Mouse (Mus musculus): ENCODE results near the gene Ap4e1. TPM values are rescaled to one million over a fixed set of nuclear protein-coding genes. Genes with fewer than 3 reads are reported as not detected.
"Not testable (repeated sequence)": the region's sequence is repeated elsewhere in the genome, so short reads cannot be mapped to it uniquely, and the experiment has no call there.

The Ap4e1 gene
- polyA plus RNA-seq, 1 experiment from 2014 or later, result 13.8 TPM

DNA sequence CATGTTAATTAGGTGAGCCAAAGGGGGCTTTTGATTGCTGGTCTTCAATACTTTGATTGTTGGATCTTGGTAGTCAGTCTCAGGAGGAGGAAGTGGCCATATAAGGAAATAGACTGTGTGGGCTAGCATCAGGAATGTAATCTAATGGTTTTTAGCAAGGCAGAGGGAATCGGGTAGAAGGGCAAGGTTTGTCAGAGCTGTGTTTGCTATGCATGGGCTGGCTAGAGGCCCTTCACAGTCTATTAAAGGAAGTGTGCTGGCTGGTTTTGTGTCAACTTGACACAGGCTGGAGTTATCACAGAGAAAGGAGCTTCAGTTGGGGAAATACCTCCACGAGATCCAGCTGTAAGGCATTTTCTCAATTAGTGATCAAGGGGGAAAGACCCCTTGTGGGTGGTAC lies 70.5 kb downstream of the Ap4e1 start:
- not testable (repeated sequence) for H3K27me3 ChIP-seq, H3K4me2 ChIP-seq
- 57% methylated on average over 2 of the region's 2 CpGs for WGBS

DNA sequence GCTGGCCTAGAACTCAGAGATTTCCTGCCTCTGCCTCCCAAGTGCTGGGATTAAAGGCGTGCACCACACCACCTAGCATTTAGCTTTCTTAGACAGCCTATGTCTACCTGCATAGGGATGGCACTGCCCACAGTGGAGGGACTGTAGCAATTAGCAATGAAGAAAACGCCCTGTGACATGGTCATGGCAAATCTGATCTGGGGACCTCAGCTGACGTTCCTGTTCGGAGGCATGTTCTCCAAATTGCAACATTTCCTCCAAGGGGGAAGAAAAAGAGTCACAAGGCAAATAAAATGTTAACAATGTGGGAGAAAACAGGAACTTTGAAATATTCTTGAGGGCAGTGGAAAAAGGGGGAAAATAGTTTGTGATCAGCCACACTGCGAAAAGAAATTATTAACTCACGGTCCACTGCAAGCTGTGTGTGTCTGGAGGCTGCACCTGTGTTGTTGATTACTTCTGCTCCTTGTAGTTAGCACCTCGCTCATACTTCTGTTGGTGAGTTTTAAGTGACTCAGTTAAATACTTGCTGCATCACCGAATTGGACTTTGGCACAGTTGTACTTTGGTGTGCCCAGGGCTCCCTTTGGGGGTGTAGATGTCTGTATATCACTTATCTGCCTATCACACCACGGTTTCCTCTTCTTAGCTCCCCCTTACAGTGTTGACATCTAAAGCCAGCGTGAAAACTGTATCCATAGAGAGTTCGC lies 71.5 kb downstream of the Ap4e1 start:
- 93% methylated on average over 11 of the region's 11 CpGs for WGBS
- Histone ChIP-seq H3K9me3 (no peaks in the 10 kb centered on the region), H3K27ac (no peak overlapping the region), H3K27me3 (no peaks in the 10 kb centered on the region), H3K9ac (replicated peaks) (no peak overlapping the region), H3K36me3 (peaks cover 6% of the 10 kb centered on the region; the same call in 1 of the 2 replicates), H3K4me1 (replicated peaks) (no peaks in the 10 kb centered on the region), H3K4me2 (no peak overlapping the region), H3K4me3 (replicated peaks) (no peak overlapping the region)
- ATAC-seq (ENCODE audit: insufficient number of reproducible peaks, insufficient read depth, low FRiP score, low TSS enrichment, low read depth), result no peak

More for the DNA sequence above, 70.5 kb downstream of the Ap4e1 start:
- H3K4me3 ChIP-seq (replicated peaks); ATAC-seq (ENCODE audit: insufficient number of reproducible peaks, insufficient read depth, low FRiP score, low TSS enrichment, low read depth); H3K9ac ChIP-seq (replicated peaks); H3K4me1 ChIP-seq (replicated peaks); H3K27ac ChIP-seq; H3K36me3 ChIP-seq; H3K9me3 ChIP-seq: not testable (repeated sequence)

DNA sequence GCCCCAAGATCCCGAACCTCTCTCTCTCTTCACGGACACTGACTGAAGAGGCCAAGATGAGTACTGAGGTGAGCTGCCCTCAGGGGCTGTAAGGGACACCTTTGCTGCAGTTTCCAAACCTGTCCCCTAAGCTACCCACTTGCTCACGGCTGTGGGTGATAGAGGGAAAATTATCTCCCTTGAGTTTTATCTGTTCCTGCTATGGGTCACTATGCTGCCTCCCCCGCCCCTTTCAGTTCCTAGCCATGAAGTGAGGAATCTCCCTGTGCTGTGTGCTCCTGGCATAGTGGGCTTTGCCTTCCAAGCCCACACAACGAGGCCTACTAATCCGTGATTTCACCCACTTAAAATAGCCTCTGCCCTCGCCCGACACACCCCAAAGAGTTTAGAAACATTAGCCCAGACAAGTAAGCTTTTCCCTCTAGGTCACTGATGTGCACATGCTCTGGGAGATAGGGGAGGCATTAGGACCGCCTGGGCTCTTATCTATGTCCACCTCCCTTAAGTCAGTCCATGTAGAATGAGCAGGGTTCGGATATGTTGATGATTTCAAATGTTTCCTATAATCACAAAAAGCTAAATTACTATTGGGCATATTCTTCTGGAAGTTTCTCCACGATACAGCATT lies 72.2 kb downstream of the Ap4e1 start:
- Histone ChIP-seq H3K27ac (no peak overlapping the region), H3K4me2 (no peak overlapping the region), H3K27me3 (no peaks in the 10 kb centered on the region), H3K4me3 (replicated peaks) (no peak overlapping the region), H3K4me1 (replicated peaks) (no peaks in the 10 kb centered on the region), H3K36me3 (peaks cover 6% of the 10 kb centered on the region; the same call in 1 of the 2 replicates), H3K9ac (replicated peaks) (no peak overlapping the region), H3K9me3 (no peaks in the 10 kb centered on the region)
- 91% methylated on average over 11 of the region's 11 CpGs for WGBS
- ATAC-seq (ENCODE audit: insufficient number of reproducible peaks, insufficient read depth, low FRiP score, low TSS enrichment, low read depth), result no peak

DNA sequence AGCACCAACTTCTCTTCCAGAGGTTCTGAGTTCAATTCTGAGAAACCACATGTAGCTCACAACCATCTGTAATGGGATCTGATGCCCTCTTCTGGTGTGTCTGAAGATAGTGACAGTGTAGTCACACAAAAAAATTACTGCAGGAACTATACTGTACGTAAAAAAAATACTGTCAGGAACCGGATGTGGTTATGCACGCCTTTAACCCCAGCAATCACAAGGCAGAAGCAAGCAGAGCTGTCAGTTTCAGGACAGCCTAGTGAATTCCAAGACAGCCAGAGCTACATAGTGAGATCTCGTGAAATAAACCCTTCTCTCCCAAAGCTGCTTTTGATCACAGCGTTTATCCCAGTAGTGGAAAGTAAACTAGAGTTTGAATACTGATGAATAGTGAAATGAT lies 77.7 kb downstream of the Ap4e1 start:
- H3K4me2 ChIP-seq, result no peak overlapping the region

DNA sequence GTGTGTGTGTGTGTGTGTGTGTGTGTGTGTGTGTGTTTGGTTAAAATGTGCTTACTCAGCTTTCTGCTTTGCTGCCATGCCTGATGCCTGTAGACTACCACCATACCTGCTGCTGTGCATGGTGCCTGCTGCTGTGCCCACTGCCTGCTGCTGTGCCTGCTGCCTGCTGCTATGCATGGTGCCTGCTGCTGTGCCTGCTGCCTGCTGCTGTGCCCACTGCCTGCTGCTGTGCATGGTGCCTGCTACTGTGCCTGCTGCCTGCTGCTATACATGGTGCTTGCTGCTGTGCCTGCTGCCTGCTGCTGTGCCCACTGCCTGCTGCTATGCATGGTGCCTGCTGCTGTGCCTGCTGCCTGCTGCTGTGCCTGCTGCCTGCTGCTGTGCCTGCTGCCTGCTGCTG lies 81.6 kb downstream of the Ap4e1 start:
- not testable (repeated sequence) for H3K36me3 ChIP-seq; ATAC-seq (ENCODE audit: insufficient number of reproducible peaks, insufficient read depth, low FRiP score, low TSS enrichment, low read depth); H3K27me3 ChIP-seq; H3K27ac ChIP-seq; H3K4me2 ChIP-seq; H3K9ac ChIP-seq (replicated peaks); H3K4me1 ChIP-seq (replicated peaks); H3K9me3 ChIP-seq; H3K4me3 ChIP-seq (replicated peaks)

More for the DNA sequence above, 77.7 kb downstream of the Ap4e1 start:
- no peak overlapping the region for H3K9ac ChIP-seq (replicated peaks)
- ATAC-seq (ENCODE audit: insufficient number of reproducible peaks, insufficient read depth, low FRiP score, low TSS enrichment, low read depth), result no peak
- no peaks in the 10 kb centered on the region for H3K27me3 ChIP-seq
- no peaks in the 10 kb centered on the region for H3K9me3 ChIP-seq
- H3K4me3 ChIP-seq (replicated peaks), result no peak overlapping the region
- H3K36me3 ChIP-seq, result peaks cover 7% of the 10 kb centered on the region
- no peak overlapping the region for H3K27ac ChIP-seq
- WGBS, result 93% methylated on average over 5 of the region's 5 CpGs
- no peaks in the 10 kb centered on the region for H3K4me1 ChIP-seq (replicated peaks)

DNA sequence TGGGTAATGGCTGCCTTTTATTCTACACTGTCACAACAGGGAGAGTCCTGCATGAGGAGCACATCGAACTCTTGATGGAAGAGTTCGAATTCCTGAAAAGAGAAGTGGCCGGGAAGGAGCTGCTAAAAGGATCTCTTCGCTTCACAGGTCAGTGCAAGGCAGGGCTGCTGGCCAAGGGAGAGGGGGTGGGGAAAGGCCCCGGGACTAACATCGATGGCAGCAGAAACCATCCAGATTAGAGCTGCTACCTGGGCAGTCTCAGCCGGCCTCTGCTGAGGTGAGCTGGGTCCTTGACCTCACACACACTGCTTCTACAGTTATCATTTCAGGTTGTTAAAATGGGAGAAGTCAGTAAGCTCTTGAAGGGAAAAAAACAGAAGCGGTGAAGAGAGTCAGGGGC lies 83.5 kb downstream of the Ap4e1 start:
- 73% methylated on average over 8 of the region's 8 CpGs for WGBS
- H3K4me1 ChIP-seq (replicated peaks), result no peaks in the 10 kb centered on the region

DNA sequence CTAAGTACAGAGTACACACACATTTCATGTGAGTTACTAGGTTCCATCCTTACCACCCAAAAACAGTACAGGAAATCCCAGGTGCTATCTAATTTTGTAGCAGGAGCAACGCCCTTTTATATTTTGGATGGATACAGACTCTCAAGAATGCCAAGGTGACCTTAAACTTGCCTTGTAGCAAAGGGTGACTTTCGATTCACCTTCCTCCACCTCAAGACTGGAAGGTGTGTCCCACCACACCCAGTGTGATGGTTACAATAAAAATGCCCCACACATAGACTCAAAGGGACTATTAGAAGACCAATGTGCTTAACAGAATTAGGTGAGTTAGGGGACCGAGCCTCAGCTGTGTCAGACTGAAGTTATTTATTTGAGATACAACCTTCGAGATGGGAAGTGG lies 100.5 kb downstream of the Ap4e1 start:
- Histone ChIP-seq H3K4me1 (replicated peaks) (no peaks in the 10 kb centered on the region), H3K27ac (no peak overlapping the region), H3K27me3 (no peaks in the 10 kb centered on the region), H3K36me3 (peaks cover 99% of the 10 kb centered on the region), H3K4me3 (replicated peaks) (no peak overlapping the region), H3K9ac (replicated peaks) (no peak overlapping the region), H3K9me3 (no peaks in the 10 kb centered on the region), H3K4me2 (no peak overlapping the region)
- ATAC-seq (ENCODE audit: insufficient number of reproducible peaks, insufficient read depth, low FRiP score, low TSS enrichment, low read depth), result no peak
- WGBS, result 93% methylated on average over 4 of the region's 4 CpGs

More for the DNA sequence above, 83.5 kb downstream of the Ap4e1 start:
- Histone ChIP-seq H3K36me3 (peaks cover 4% of the 10 kb centered on the region; the same call in 1 of the 2 replicates), H3K4me2 (no peak overlapping the region), H3K27me3 (no peaks in the 10 kb centered on the region), H3K9ac (replicated peaks) (no peak overlapping the region), H3K4me3 (replicated peaks) (no peak overlapping the region), H3K9me3 (no peaks in the 10 kb centered on the region), H3K27ac (no peak overlapping the region)
- no peak for ATAC-seq (ENCODE audit: insufficient number of reproducible peaks, insufficient read depth, low FRiP score, low TSS enrichment, low read depth)

Small RNA genes lying within 50 kb of the gene (microRNA-seq; reads per million reads assigned to microRNA genes)
- gene Gm24081, result not detected

Other genes starting within 250 kb of the Ap4e1 start
- gene Usp50, start 225.2 kb upstream of the Ap4e1 start, polyA plus RNA-seq (2016; fragmentation: Nextera tagmentation; extraction: Ambion mirVana), result 2.9 and 4.1 TPM in 2 replicates
- 59.2 and 63.4 TPM in 2 replicates for gene Trpm7, start 132.5 kb upstream of the Ap4e1 start, polyA plus RNA-seq (2016; fragmentation: Nextera tagmentation; extraction: Ambion mirVana)
- 41.3 and 42.8 TPM in 2 replicates for gene Sppl2a, start 75.5 kb upstream of the Ap4e1 start, polyA plus RNA-seq (2016; fragmentation: Nextera tagmentation; extraction: Ambion mirVana)
- 35.6 and 40.2 TPM in 2 replicates for gene Blvra, start 61.9 kb downstream of the Ap4e1 start, polyA plus RNA-seq (2016; fragmentation: Nextera tagmentation; extraction: Ambion mirVana)
- gene Ncaph, start 125.2 kb downstream of the Ap4e1 start, polyA plus RNA-seq (2016; fragmentation: Nextera tagmentation; extraction: Ambion mirVana), result 112 TPM in 2 replicates
- gene Itpripl1, start 134.7 kb downstream of the Ap4e1 start, polyA plus RNA-seq (2016; fragmentation: Nextera tagmentation; extraction: Ambion mirVana), result 20.8 and 23.0 TPM in 2 replicates
- 2.2 and 2.3 TPM in 2 replicates for gene 1810024B03Rik, start 199.6 kb downstream of the Ap4e1 start, polyA plus RNA-seq (2016; fragmentation: Nextera tagmentation; extraction: Ambion mirVana)
- 98.3 and 104 TPM in 2 replicates for gene Snrnp200, start 199.7 kb downstream of the Ap4e1 start, polyA plus RNA-seq (2016; fragmentation: Nextera tagmentation; extraction: Ambion mirVana)
- 65.1 and 65.9 TPM in 2 replicates for gene Ciao1, start 239.1 kb downstream of the Ap4e1 start, polyA plus RNA-seq (2016; fragmentation: Nextera tagmentation; extraction: Ambion mirVana)
- gene Tmem127, start 239.2 kb downstream of the Ap4e1 start, polyA plus RNA-seq (2016; fragmentation: Nextera tagmentation; extraction: Ambion mirVana), result 26.5 and 29.6 TPM in 2 replicates

Measured in limb, embryonic 12.5 days (tissue).